Mouse (Mus musculus) spleen, adult 2 months (tissue): ENCODE measurements around the gene Wee1.
A peak's percentile ranks its signal among the peaks of the same experiment; 100 is the strongest.

Source experiments
- CTCF ChIP-seq: fragments of 200-500 bp; IDR thresholded peaks from 2 replicates; pipeline ENCODE4 v1.5.1; 2011; ENCODE audit warnings: mild to moderate bottlenecking, inconsistent platforms; ENCODE audit not compliant: insufficient read depth, insufficient read length, insufficient replicate concordance; ENCODE audit errors: extremely low read depth
- POLR2A ChIP-seq: fragments of 200-500 bp; IDR thresholded peaks from 2 replicates; pipeline ENCODE4 v1.6.1; 2011; ENCODE audit warnings: low read depth, low read length, inconsistent platforms

DNA sequence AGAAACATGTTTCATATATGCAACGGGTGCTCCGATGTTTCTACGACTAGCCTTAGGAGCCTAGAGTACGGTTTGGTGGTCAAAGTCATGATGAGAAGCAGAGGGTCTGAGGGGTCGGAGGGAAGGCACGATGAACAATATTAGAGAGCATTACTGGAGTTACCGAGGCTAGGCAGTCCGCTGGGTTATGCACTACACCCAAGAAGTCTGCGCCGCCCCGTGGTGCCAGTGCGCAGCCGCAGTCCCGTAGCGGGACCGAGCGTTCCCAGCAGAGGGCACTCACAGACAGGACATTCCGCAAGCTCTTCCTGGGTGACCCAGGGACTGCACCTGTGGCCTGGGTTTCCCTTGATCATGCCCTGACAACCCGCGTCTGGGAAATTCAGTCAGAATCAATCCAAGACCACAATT is 42.9 kb downstream of the Wee1 start:
- peak; percentile 98 for TF ChIP-seq CTCF
- TF ChIP-seq POLR2A = no peak
